Mouse (Mus musculus) MEL (cell line): Measurements from ENCODE around the gene Rab11fip4. TPM values are rescaled to one million over a fixed set of nuclear protein-coding genes. Genes with fewer than 3 reads are reported as not detected.

Experiments
- DNase-seq: peaks from one replicate; pipeline ENCODE4 v3.0.0; 2011; ENCODE audit warnings: low read depth, low spot score
- H3K27ac ChIP-seq: 2 replicates; pipeline ENCODE4 v1.5.1; 2012; ENCODE audit warnings: low read depth, mild to moderate bottlenecking, control low read depth, low read length, moderate library complexity; ENCODE audit not compliant: control insufficient read depth
- H3K27me3 ChIP-seq, 2 experiments: fragments of 150-350 bp in 1 of 2; sonication (generic) in 1 of 2; 2 replicates each; pipeline ENCODE4 v1.6.1; 2012; ENCODE audit warnings: low read length in 2 of 2, mild to moderate bottlenecking in 2 of 2, improper control_type of control experiment in 1 of 2, moderate library complexity in 1 of 2; ENCODE audit not compliant: insufficient read depth in 2 of 2, control insufficient read depth in 1 of 2
- H3K36me3 ChIP-seq, 2 experiments: 2 replicates each; pipeline ENCODE4 v1.6.1; 2012 to 2014; ENCODE audit warnings: low read length in 2 of 2, improper control_type of control experiment in 1 of 2, inconsistent platforms in 1 of 2, mild to moderate bottlenecking in 1 of 2; ENCODE audit not compliant: insufficient read depth in 2 of 2, control insufficient read depth in 1 of 2
- H3K4me1 ChIP-seq, 2 experiments: fragments of 150-350 bp in 1 of 2; sonication (generic) in 1 of 2; 2 replicates each; pipeline ENCODE4 v1.6.1; 2012; ENCODE audit warnings: low read length in 2 of 2, improper control_type of control experiment in 1 of 2, mild to moderate bottlenecking in 1 of 2; ENCODE audit not compliant: insufficient read depth in 2 of 2, control insufficient read depth in 1 of 2
- H3K4me3 ChIP-seq, 2 experiments: fragments of 150-350 bp in 1 of 2; sonication (generic) in 1 of 2; 2 replicates each; pipeline ENCODE4 v1.5.1; 2012; ENCODE audit warnings: low read depth in 2 of 2, low read length in 2 of 2, mild to moderate bottlenecking in 2 of 2, moderate library complexity in 2 of 2, control low read depth in 1 of 2, improper control_type of control experiment in 1 of 2; ENCODE audit not compliant: control insufficient read depth in 1 of 2, insufficient read depth in 1 of 2
- H3K79me2 ChIP-seq: 2 replicates; pipeline ENCODE4 v1.6.1; 2012; ENCODE audit warnings: mild to moderate bottlenecking, low read length, moderate library complexity; ENCODE audit not compliant: control insufficient read depth, poor library complexity, insufficient read depth
- H3K9ac ChIP-seq: 2 replicates; pipeline ENCODE4 v1.6.1; 2012; ENCODE audit warnings: low read depth, mild to moderate bottlenecking, control low read depth, low read length, moderate library complexity; ENCODE audit not compliant: control insufficient read depth, poor library complexity, severe bottlenecking
- H3K9me3 ChIP-seq: fragments of 150-350 bp; sonication (generic); replicated peaks from 2 replicates; pipeline ENCODE4 v1.6.1; 2012; ENCODE audit warnings: mild to moderate bottlenecking, low read length, improper control_type of control experiment, moderate library complexity; ENCODE audit not compliant: insufficient read depth
- BHLHE40 ChIP-seq: IDR thresholded peaks from 2 replicates; pipeline ENCODE4 v1.6.1; 2012; ENCODE audit warnings: low read depth, mild to moderate bottlenecking, inconsistent platforms, low read length, improper control_type of control experiment, borderline replicate concordance
- CHD2 ChIP-seq: IDR thresholded peaks from 2 replicates; pipeline ENCODE4 v1.6.1; 2011; ENCODE audit warnings: low read length, improper control_type of control experiment
- CTCF ChIP-seq, 3 experiments: IDR thresholded peaks in 2 of 3; conservative IDR thresholded peaks in 1 of 3; 2 replicates each; pipeline ENCODE4 v1.5.1; 2011 to 2012; ENCODE audit warnings: low read length in 3 of 3, low read depth in 2 of 3, mild to moderate bottlenecking in 2 of 3, improper control_type of control experiment in 1 of 3, inconsistent platforms in 1 of 3, mixed read lengths in 1 of 3, moderate library complexity in 1 of 3; ENCODE audit not compliant: control insufficient read depth in 1 of 3, insufficient read depth in 1 of 3, poor library complexity in 1 of 3, severe bottlenecking in 1 of 3
- ELF1 ChIP-seq: IDR thresholded peaks from 2 replicates; pipeline ENCODE4 v1.6.1; 2014; ENCODE audit warnings: low read depth, mild to moderate bottlenecking, inconsistent platforms, low read length, improper control_type of control experiment, moderate library complexity
- KAT2A ChIP-seq: conservative IDR thresholded peaks from 2 replicates; pipeline ENCODE4 v1.6.1; 2012; ENCODE audit warnings: low read depth, low read length, improper control_type of control experiment, inconsistent platforms
- MEF2A ChIP-seq: IDR thresholded peaks from 2 replicates; pipeline ENCODE4 v1.6.1; 2014; ENCODE audit warnings: low read depth, mild to moderate bottlenecking, inconsistent platforms, low read length, improper control_type of control experiment; ENCODE audit not compliant: poor library complexity, insufficient replicate concordance, severe bottlenecking; ENCODE audit errors: extremely low read depth
- NELFE ChIP-seq: IDR thresholded peaks from 2 replicates; pipeline ENCODE4 v1.6.1; 2011; ENCODE audit warnings: low read depth, low read length, improper control_type of control experiment
- NRF1 ChIP-seq: IDR thresholded peaks from 2 replicates; pipeline ENCODE4 v1.6.1; 2014; ENCODE audit warnings: low read depth, mild to moderate bottlenecking, inconsistent platforms, low read length, improper control_type of control experiment, moderate library complexity; ENCODE audit not compliant: poor library complexity, insufficient read depth, severe bottlenecking
- RAD21 ChIP-seq: IDR thresholded peaks from 2 replicates; pipeline ENCODE4 v1.6.1; 2011; ENCODE audit warnings: mild to moderate bottlenecking, low read depth, low read length, improper control_type of control experiment
- SIN3A ChIP-seq: IDR thresholded peaks from 2 replicates; pipeline ENCODE4 v1.6.1; 2012; ENCODE audit warnings: low read length, improper control_type of control experiment, inconsistent platforms
- SMC3 ChIP-seq: IDR thresholded peaks from 2 replicates; pipeline ENCODE4 v1.6.1; 2011; ENCODE audit warnings: low read depth, low read length, improper control_type of control experiment
- TAL1 ChIP-seq: IDR thresholded peaks from 2 replicates; pipeline ENCODE4 v1.6.1; 2012; ENCODE audit warnings: mild to moderate bottlenecking, inconsistent platforms, low read length, moderate library complexity, mixed read lengths
- TBP ChIP-seq: IDR thresholded peaks from 2 replicates; pipeline ENCODE4 v1.8.0; 2011; ENCODE audit warnings: low read depth, low read length, improper control_type of control experiment
- TCF12 ChIP-seq: IDR thresholded peaks from 2 replicates; pipeline ENCODE4 v1.6.1; 2014; ENCODE audit warnings: low read depth, mild to moderate bottlenecking, inconsistent platforms, low read length, improper control_type of control experiment, moderate library complexity
- UBTF ChIP-seq: IDR thresholded peaks from 2 replicates; pipeline ENCODE4 v1.6.1; 2012; ENCODE audit warnings: low read depth, mild to moderate bottlenecking, inconsistent platforms, low read length, improper control_type of control experiment, moderate library complexity, borderline replicate concordance; ENCODE audit not compliant: insufficient read depth
- USF1 ChIP-seq: IDR thresholded peaks from 2 replicates; pipeline ENCODE4 v1.6.1; 2014; ENCODE audit warnings: low read depth, mild to moderate bottlenecking, inconsistent platforms, low read length, improper control_type of control experiment, moderate library complexity
- ZKSCAN1 ChIP-seq: IDR thresholded peaks from 2 replicates; pipeline ENCODE4 v1.6.1; 2012; ENCODE audit warnings: low read depth, mild to moderate bottlenecking, inconsistent platforms, low read length, improper control_type of control experiment, moderate library complexity
- ZMIZ1 ChIP-seq: IDR thresholded peaks from 2 replicates; pipeline ENCODE4 v1.6.1; 2012; ENCODE audit warnings: low read depth, mild to moderate bottlenecking, inconsistent platforms, low read length, improper control_type of control experiment, moderate library complexity
- ZNF384 ChIP-seq: IDR thresholded peaks from 2 replicates; pipeline ENCODE4 v1.6.1; 2012; ENCODE audit warnings: low read depth, mild to moderate bottlenecking, inconsistent platforms, low read length, improper control_type of control experiment
- polyA plus RNA-seq, 2 experiments: library from polyadenylated mRNA; stranded (reverse) in 1 of 2; unstranded in 1 of 2; fragments of >175 nt in 1 of 2; fragments of >200 nt in 1 of 2; gene quantifications; 2 replicates each; pipeline versions ENCODE4 v1.2.1 to v1.2.4; 2012; ENCODE audit warnings: low replicate concordance in 2 of 2, low read depth in 1 of 2; ENCODE audit not compliant: insufficient read length in 2 of 2, insufficient read depth in 1 of 2, missing spikeins in 1 of 2
- total RNA-seq: library from RNA; depleted of rRNA; stranded (reverse); fragments of 300-350 nt; gene quantifications from 2 replicates; pipeline ENCODE4 v1.2.3, GENCODE M21; 2012

Rab11fip4 gene
- total and polyA plus RNA-seq, 3 experiments: under 0.01 to 0.03 TPM; not detected in 1

DNA sequence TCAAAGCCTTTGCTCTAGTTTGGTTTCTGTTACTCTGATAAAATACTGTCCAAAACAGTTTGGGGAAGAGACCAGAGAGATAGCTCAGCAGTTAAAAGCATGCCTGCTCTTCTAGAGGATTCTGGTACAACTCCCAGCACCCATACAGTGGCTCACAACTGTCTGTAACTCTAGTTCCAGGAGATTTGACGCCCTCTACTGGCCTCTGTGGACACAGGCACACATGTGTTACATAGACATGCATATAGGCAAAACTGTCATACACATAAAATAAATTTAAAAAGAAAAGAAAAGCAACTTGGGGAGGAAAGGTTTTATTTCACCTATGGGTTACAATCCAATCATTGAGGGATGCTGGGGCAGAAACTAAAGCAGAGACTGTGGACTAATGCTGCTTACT is 24.1 kb upstream of the Rab11fip4 start:
- Histone ChIP-seq H3K4me3 (no peak overlapping the region), H3K36me3 (peaks cover 0 to 13% of the 10 kb centered on the region in 2 experiments; a peak in 2 of 4 replicates)

GRCm38 (mm10) chr11:79568197-79568911 is 22.7 kb upstream of the Rab11fip4 start:
- Histone ChIP-seq H3K79me2 (no peaks in the 10 kb centered on the region), H3K27ac (no peak overlapping the region), H3K9me3 (no peaks in the 10 kb centered on the region), H3K36me3 (peaks cover 0 to 13% of the 10 kb centered on the region in 2 experiments; a peak in 2 of 4 replicates), H3K9ac (no peak overlapping the region), H3K27me3 (no peaks in the 10 kb centered on the region), H3K4me3 (no peak overlapping the region), H3K4me1 (no peaks in the 10 kb centered on the region)
- DNase-seq: no peak
- TF ChIP-seq RAD21 (no peak), TBP (no peak), CHD2 (no peak), BHLHE40 (no peak), TAL1 (no peak), ELF1 (no peak)

More for the DNA sequence above, 24.1 kb upstream of the Rab11fip4 start:
- DNase-seq: peak; percentile 47
- H3K4me1 ChIP-seq: no peaks in the 10 kb centered on the region
- no peaks in the 10 kb centered on the region for H3K79me2 ChIP-seq
- no peak overlapping the region for H3K27ac ChIP-seq
- no peaks in the 10 kb centered on the region for H3K27me3 ChIP-seq
- no peak overlapping the region for H3K9ac ChIP-seq
- TF ChIP-seq RAD21 (peak; percentile 52), SMC3 (peak; percentile 35; the same call in 1 of the 2 replicates), MEF2A (no peak), TAL1 (no peak), USF1 (no peak), CTCF (IDR thresholded peaks at IDR 0.05 in 2 of 3, conservative IDR thresholded peaks at IDR 0.05 in 1 of 3; ENCODE audit: control insufficient read depth in 1 of 3, insufficient read depth in 1 of 3, low read depth in 2 of 3, low read length in 3 of 3, poor library complexity in 1 of 3, severe bottlenecking in 1 of 3) (peak; percentile 17 to 55 (median 46); a peak in 5 of 6 replicates)
- no peaks in the 10 kb centered on the region for H3K9me3 ChIP-seq

DNA sequence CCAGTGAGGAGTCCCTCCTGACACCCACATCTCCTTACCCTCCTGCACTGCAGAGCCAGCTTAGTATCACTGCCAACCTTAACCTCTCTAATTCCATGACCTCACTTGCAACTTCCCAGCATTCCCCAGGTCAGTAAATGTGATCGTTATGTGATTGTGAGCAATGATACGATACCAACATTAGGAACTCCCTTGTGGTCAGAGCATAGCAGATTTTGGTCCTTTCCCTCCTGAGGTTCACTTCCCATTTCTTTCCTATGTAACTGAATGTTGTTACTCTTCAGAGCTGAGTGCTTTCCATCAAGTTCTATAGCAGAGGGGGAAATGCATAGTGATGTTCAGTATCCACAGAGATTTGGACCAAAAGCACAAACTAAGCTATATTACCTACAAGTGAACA is 20.7 kb upstream of the Rab11fip4 start:
- TF ChIP-seq ZNF384 (no peak), SIN3A (no peak), KAT2A (no peak), NELFE (no peak), NRF1 (no peak), TCF12 (no peak), UBTF (no peak), ZMIZ1 (no peak), ZKSCAN1 (no peak)
- TF ChIP-seq, all 39 proteins: peak for 0
- no peaks in the 10 kb centered on the region for H3K27me3 ChIP-seq
- no peaks in the 10 kb centered on the region for H3K4me1 ChIP-seq
- H3K4me3 ChIP-seq: no peak overlapping the region
- H3K9ac ChIP-seq: no peak overlapping the region
- DNase-seq: no peak
- H3K36me3 ChIP-seq: peaks cover 0 to 16% of the 10 kb centered on the region in 2 experiments; a peak in 2 of 4 replicates
- H3K27ac ChIP-seq: no peak overlapping the region
- H3K9me3 ChIP-seq: no peaks in the 10 kb centered on the region
- no peaks in the 10 kb centered on the region for H3K79me2 ChIP-seq
